Mouse (Mus musculus): ENCODE data around the gene Lbhd1. TPM values are rescaled to one million over a fixed set of nuclear protein-coding genes. Genes with fewer than 3 reads are reported as not detected.
A peak's percentile ranks its signal among the peaks of the same experiment; 100 is the strongest.

The Lbhd1 gene
- total and polyA plus RNA-seq, 2 experiments from 2014 or later: 0.65 to 30.3 TPM

- peak within 1 kb of the TSS; percentile 4; the same call in 1 of the 2 replicates for H3K4me2 ChIP-seq (ENCODE audit: low read depth, low read length)
- H3K27me3 ChIP-seq (ENCODE audit: control insufficient read depth, insufficient read depth, low read length): no peaks in the 10 kb centered on the region
- ATAC-seq (ENCODE audit: insufficient read depth, low read depth): peak; percentile 76
- no peaks in the 10 kb centered on the region for H3K9me3 ChIP-seq (replicated peaks; ENCODE audit: control insufficient read depth, low read length)
- peaks cover 31% of the 10 kb centered on the region for H3K36me3 ChIP-seq (replicated peaks; ENCODE audit: control insufficient read depth, insufficient read depth, low read length)
- H3K4me1 ChIP-seq (ENCODE audit: control insufficient read depth, insufficient read depth): no peaks in the 10 kb centered on the region
- H3K9ac ChIP-seq (replicated peaks; ENCODE audit: low read depth, low read length): no peak within 1 kb of the TSS
- peak within 1 kb of the TSS; percentile 34 for H3K27ac ChIP-seq (ENCODE audit: low read depth)
- no peak for TF ChIP-seq EP300 (IDR thresholded peaks at IDR 0.05; ENCODE audit: low read depth)
- TF ChIP-seq CTCF (IDR thresholded peaks at IDR 0.05; ENCODE audit: low read depth): no peak
- WGBS: 14% methylated on average over 7 of the region's 7 CpGs
- DNase-seq (ENCODE audit: low spot score): peak; percentile 67
- no peak within 1 kb of the TSS for H3K4me3 ChIP-seq (ENCODE audit: low read depth, low read length)
These were observed 33.1 kb upstream of the Lbhd1 start, which contains the start of gene Lrrn4cl for GRCm38 (mm10) chr19:8850402-8850901. TSS of gene Lrrn4cl (plus strand) at chr19:8850768.

GRCm38 (mm10) chr19:8851639-8852038 lies 31.9 kb upstream of the Lbhd1 start:
- no peak for DNase-seq (ENCODE audit: low spot score)
- H3K4me2 ChIP-seq (ENCODE audit: low read depth, low read length): no peak overlapping the region

DNA sequence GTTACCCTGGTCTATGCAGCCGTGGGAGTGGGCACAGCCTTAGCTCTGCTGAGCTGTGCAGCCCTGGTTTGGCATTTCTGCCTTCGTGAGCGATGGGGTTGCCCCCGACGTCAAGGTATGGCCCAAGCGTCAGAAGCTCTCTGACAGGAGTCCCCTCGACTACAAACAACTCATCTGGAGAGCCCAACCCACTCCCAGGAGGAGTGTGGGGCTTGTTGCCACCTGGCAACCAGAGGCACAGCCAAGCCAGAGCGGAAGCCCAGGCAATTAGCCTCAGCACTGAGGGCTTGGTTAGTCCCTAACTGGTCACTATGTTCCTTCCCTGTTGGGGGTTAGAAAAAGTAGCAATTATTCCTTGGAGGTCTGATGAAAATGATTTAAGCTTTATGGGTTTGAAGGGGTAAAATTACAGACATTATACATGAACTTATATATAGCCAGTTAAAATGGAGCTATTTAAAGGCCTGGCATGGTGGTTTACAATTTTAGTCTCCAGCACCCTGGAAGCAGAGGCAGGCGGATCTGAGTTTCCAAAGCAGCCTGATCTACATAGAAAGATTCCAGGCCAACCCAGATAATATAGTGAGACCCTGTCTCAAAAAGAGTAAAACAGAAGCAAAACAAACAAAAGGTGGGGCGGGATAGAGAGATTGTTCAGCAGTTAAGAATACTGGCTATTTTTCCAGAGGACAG lies 31.1 kb upstream of the Lbhd1 start:
- H3K4me1 ChIP-seq (ENCODE audit: control insufficient read depth, insufficient read depth): no peaks in the 10 kb centered on the region
- H3K9ac ChIP-seq (replicated peaks; ENCODE audit: low read depth, low read length): no peak overlapping the region
- ATAC-seq (ENCODE audit: insufficient read depth, low read depth) (no peak), DNase-seq (ENCODE audit: low spot score) (no peak)
- H3K9me3 ChIP-seq (replicated peaks; ENCODE audit: control insufficient read depth, low read length): no peaks in the 10 kb centered on the region
- peaks cover 13% of the 10 kb centered on the region for H3K36me3 ChIP-seq (replicated peaks; ENCODE audit: control insufficient read depth, insufficient read depth, low read length)
- no peak overlapping the region for H3K4me2 ChIP-seq (ENCODE audit: low read depth, low read length)
- H3K4me3 ChIP-seq (ENCODE audit: low read depth, low read length): no peak overlapping the region
- H3K27ac ChIP-seq (ENCODE audit: low read depth): no peak overlapping the region
- 54% methylated on average over 10 of the region's 10 CpGs for WGBS
- no peaks in the 10 kb centered on the region for H3K27me3 ChIP-seq (ENCODE audit: control insufficient read depth, insufficient read depth, low read length)
- TF ChIP-seq CTCF (IDR thresholded peaks at IDR 0.05; ENCODE audit: low read depth) (no peak), EP300 (IDR thresholded peaks at IDR 0.05; ENCODE audit: low read depth) (no peak)

More at GRCm38 (mm10) chr19:8851639-8852038, 31.9 kb upstream of the Lbhd1 start:
- H3K27me3 ChIP-seq (ENCODE audit: control insufficient read depth, insufficient read depth, low read length): no peaks in the 10 kb centered on the region
- TF ChIP-seq EP300 (IDR thresholded peaks at IDR 0.05; ENCODE audit: low read depth): no peak
- no peak for TF ChIP-seq CTCF (IDR thresholded peaks at IDR 0.05; ENCODE audit: low read depth)
- H3K9ac ChIP-seq (replicated peaks; ENCODE audit: low read depth, low read length): no peak overlapping the region
- H3K9me3 ChIP-seq (replicated peaks; ENCODE audit: control insufficient read depth, low read length): no peaks in the 10 kb centered on the region
- 60% methylated on average over 7 of the region's 7 CpGs for WGBS
- ATAC-seq (ENCODE audit: insufficient read depth, low read depth): no peak
- peaks cover 21% of the 10 kb centered on the region for H3K36me3 ChIP-seq (replicated peaks; ENCODE audit: control insufficient read depth, insufficient read depth, low read length)
- no peak overlapping the region for H3K27ac ChIP-seq (ENCODE audit: low read depth)
- no peaks in the 10 kb centered on the region for H3K4me1 ChIP-seq (ENCODE audit: control insufficient read depth, insufficient read depth)
- no peak overlapping the region for H3K4me3 ChIP-seq (ENCODE audit: low read depth, low read length)

- Histone ChIP-seq H3K36me3 (replicated peaks; ENCODE audit: control insufficient read depth, insufficient read depth, low read length) (peaks cover 6% of the 10 kb centered on the region; the same call in 1 of the 2 replicates), H3K27me3 (ENCODE audit: control insufficient read depth, insufficient read depth, low read length) (no peaks in the 10 kb centered on the region), H3K9me3 (replicated peaks; ENCODE audit: control insufficient read depth, low read length) (no peaks in the 10 kb centered on the region), H3K9ac (replicated peaks; ENCODE audit: low read depth, low read length) (no peak overlapping the region), H3K27ac (ENCODE audit: low read depth) (no peak overlapping the region), H3K4me3 (ENCODE audit: low read depth, low read length) (no peak overlapping the region), H3K4me1 (ENCODE audit: control insufficient read depth, insufficient read depth) (no peaks in the 10 kb centered on the region), H3K4me2 (ENCODE audit: low read depth, low read length) (no peak overlapping the region)
- DNase-seq (ENCODE audit: low spot score) (no peak), ATAC-seq (ENCODE audit: insufficient read depth, low read depth) (no peak)
- no peak for TF ChIP-seq EP300 (IDR thresholded peaks at IDR 0.05; ENCODE audit: low read depth)
- TF ChIP-seq CTCF (IDR thresholded peaks at IDR 0.05; ENCODE audit: low read depth): no peak
- 76% methylated on average over 3 of the region's 3 CpGs for WGBS
These were observed 30.4 kb upstream of the Lbhd1 start for GRCm38 (mm10) chr19:8853117-8853516.

DNA sequence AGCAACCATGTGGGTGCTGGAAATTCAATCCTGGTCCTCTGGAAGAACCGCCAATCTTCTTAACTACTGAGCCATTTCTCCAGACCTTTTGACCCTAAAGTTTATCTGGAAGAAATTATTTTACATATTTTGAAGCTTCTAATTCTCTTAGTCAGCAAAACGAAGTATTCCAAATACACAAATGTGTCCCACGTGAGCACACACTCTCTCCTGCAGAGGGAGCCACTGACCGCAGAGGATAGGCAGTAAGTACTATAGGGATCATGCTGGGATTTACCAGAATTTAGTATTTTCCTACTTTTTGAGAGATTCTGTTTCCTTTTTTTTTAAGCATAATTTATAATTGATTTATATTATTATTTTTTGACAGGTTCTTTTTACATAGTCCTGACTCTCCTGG lies 25.8 kb upstream of the Lbhd1 start:
- Histone ChIP-seq H3K4me3 (ENCODE audit: low read depth, low read length) (no peak overlapping the region), H3K9me3 (replicated peaks; ENCODE audit: control insufficient read depth, low read length) (no peaks in the 10 kb centered on the region), H3K4me1 (ENCODE audit: control insufficient read depth, insufficient read depth) (no peaks in the 10 kb centered on the region), H3K27me3 (ENCODE audit: control insufficient read depth, insufficient read depth, low read length) (no peaks in the 10 kb centered on the region), H3K4me2 (ENCODE audit: low read depth, low read length) (no peak overlapping the region), H3K27ac (ENCODE audit: low read depth) (no peak overlapping the region), H3K36me3 (replicated peaks; ENCODE audit: control insufficient read depth, insufficient read depth, low read length) (no peaks in the 10 kb centered on the region), H3K9ac (replicated peaks; ENCODE audit: low read depth, low read length) (no peak overlapping the region)
- no peak for TF ChIP-seq EP300 (IDR thresholded peaks at IDR 0.05; ENCODE audit: low read depth)
- TF ChIP-seq CTCF (IDR thresholded peaks at IDR 0.05; ENCODE audit: low read depth): peak; percentile 61
- 42% methylated on average over 4 of the region's 4 CpGs for WGBS
- DNase-seq (ENCODE audit: low spot score) (no peak), ATAC-seq (ENCODE audit: insufficient read depth, low read depth) (no peak)
